Mouse (Mus musculus) thymus, postnatal 10 days (tissue): ENCODE results near the gene Unc119.
A peak's percentile ranks its signal among the peaks of the same experiment; 100 is the strongest.

ENCODE experiments used
- DNase-seq, 2 experiments: peaks; one replicate each; pipeline ENCODE4 v3.0.0; 2021; ENCODE audit warnings: low spot score in 2 of 2

The Unc119 gene

GRCm38 (mm10) chr11:78371711-78372110, 28.4 kb downstream of the Unc119 start:
- DNase-seq, result no peak

- no peak for DNase-seq
Observed at GRCm38 (mm10) chr11:78372166-78372565, 28.9 kb downstream of the Unc119 start.

GRCm38 (mm10) chr11:78372610-78373009, 29.3 kb downstream of the Unc119 start:
- DNase-seq, result no peak

- DNase-seq, result no peak
Observed at GRCm38 (mm10) chr11:78374147-78374546, 30.9 kb downstream of the Unc119 start.

GRCm38 (mm10) chr11:78377549-78378159, 34.4 kb downstream of the Unc119 start:
- no peak for DNase-seq

GRCm38 (mm10) chr11:78380351-78380750, 37.1 kb downstream of the Unc119 start:
- DNase-seq, result no peak

GRCm38 (mm10) chr11:78380996-78381395, 37.7 kb downstream of the Unc119 start:
- DNase-seq, result no peak

GRCm38 (mm10) chr11:78382286-78382685, 39.0 kb downstream of the Unc119 start:
- DNase-seq, result no peak

- DNase-seq, result no peak
Observed at GRCm38 (mm10) chr11:78382701-78383100, 39.4 kb downstream of the Unc119 start.

GRCm38 (mm10) chr11:78385776-78386175, 42.5 kb downstream of the Unc119 start:
- DNase-seq, result no peak

- no peak for DNase-seq
Observed at GRCm38 (mm10) chr11:78386508-78387043, 43.3 kb downstream of the Unc119 start, which contains the start of gene Foxn1. Foxn1 (minus strand) TSS chr11:78386558.

GRCm38 (mm10) chr11:78392728-78393127, 49.4 kb downstream of the Unc119 start:
- DNase-seq, result no peak

GRCm38 (mm10) chr11:78396950-78397349, 53.7 kb downstream of the Unc119 start:
- DNase-seq, result no peak

- peak; percentile 62 to 78 for DNase-seq
Observed at GRCm38 (mm10) chr11:78397397-78397796, 54.1 kb downstream of the Unc119 start.

GRCm38 (mm10) chr11:78398212-78398611, 54.9 kb downstream of the Unc119 start:
- no peak for DNase-seq
